Mouse (Mus musculus) heart, embryonic 14.5 days (tissue): ENCODE results near the gene Dgkg. TPM values are rescaled to one million over a fixed set of nuclear protein-coding genes. Genes with fewer than 3 reads are reported as not detected.

Source experiments
- ATAC-seq: fragments of 200-750 bp; cut with Nextera tagmentation; 2 replicates; pipeline ENCODE4 v1.8.0; 2017; ENCODE audit warnings: low read depth, moderate TSS enrichment; ENCODE audit not compliant: insufficient number of reproducible peaks, insufficient read depth, low FRiP score
- H3K27ac ChIP-seq, 2 experiments: fragments of 200-500 bp in 1 of 2; fragments of 300-500 bp in 1 of 2; sonication (generic) in 1 of 2; replicated peaks in 1 of 2; 2 replicates each; pipeline ENCODE4 v1.5.1; 2012 to 2014; ENCODE audit warnings: low read depth in 2 of 2, low read length in 2 of 2, control low read depth in 1 of 2, mild to moderate bottlenecking in 1 of 2, mixed read lengths in 1 of 2; ENCODE audit not compliant: control insufficient read depth in 1 of 2, insufficient read depth in 1 of 2
- H3K27me3 ChIP-seq: fragments of 300-500 bp; sonication (generic); 2 replicates; pipeline ENCODE4 v1.6.1; 2014; ENCODE audit warnings: mild to moderate bottlenecking, low read length, control low read depth; ENCODE audit not compliant: control insufficient read depth, insufficient read depth
- H3K36me3 ChIP-seq: fragments of 300-500 bp; sonication (generic); 2 replicates; pipeline ENCODE4 v1.6.1; 2014; ENCODE audit warnings: mild to moderate bottlenecking, control low read depth, low read length, mixed read lengths; ENCODE audit not compliant: control insufficient read depth, insufficient read depth
- H3K4me1 ChIP-seq, 2 experiments: fragments of 200-500 bp in 1 of 2; fragments of 300-500 bp in 1 of 2; sonication (generic) in 1 of 2; 2 replicates each; pipeline ENCODE4 v1.6.1; 2012 to 2014; ENCODE audit warnings: low read length in 2 of 2, control low read depth in 1 of 2, mixed read lengths in 1 of 2; ENCODE audit not compliant: control insufficient read depth in 2 of 2, insufficient read depth in 2 of 2
- H3K4me2 ChIP-seq: fragments of 300-500 bp; sonication (generic); 2 replicates; pipeline ENCODE4 v1.6.1; 2014; ENCODE audit warnings: mild to moderate bottlenecking, low read length
- H3K4me3 ChIP-seq, 2 experiments: fragments of 200-500 bp in 1 of 2; fragments of 300-500 bp in 1 of 2; sonication (generic) in 1 of 2; 2 replicates each; pipeline ENCODE4 v1.5.1; 2012 to 2014; ENCODE audit warnings: low read length in 2 of 2, mild to moderate bottlenecking in 2 of 2, control low read depth in 1 of 2, low read depth in 1 of 2, moderate library complexity in 1 of 2; ENCODE audit not compliant: control insufficient read depth in 1 of 2, insufficient read depth in 1 of 2
- H3K9ac ChIP-seq: fragments of 300-500 bp; sonication (generic); 2 replicates; pipeline ENCODE4 v1.6.1; 2014; ENCODE audit warnings: mild to moderate bottlenecking, low read length
- H3K9me3 ChIP-seq: fragments of 300-500 bp; sonication (generic); 2 replicates; pipeline ENCODE4 v1.6.1; 2016; ENCODE audit warnings: low read length, control low read depth; ENCODE audit not compliant: control insufficient read depth
- WGBS: fragments of 180-500 bp; shearing (Covaris S2); extraction: QIAGEN DNeasy Blood & Tissue Kit; methylation state at CpG from one replicate; pipeline ENCODE4 v1.1.7; 2014; 5-methylcytosine and 5-hydroxymethylcytosine counted together
- polyA plus RNA-seq: library from polyadenylated mRNA; unstranded; fragments of >200 nt; fragmentation: Nextera tagmentation; extraction: Ambion mirVana; gene quantifications from 2 replicates; pipeline ENCODE4 v1.2.1, GENCODE M21; 2014

The Dgkg gene
- polyA plus RNA-seq, 1 experiment from 2014 or later = 0.42 TPM

GRCm38 (mm10) chr16:22531041-22531440 is 126.0 kb downstream of the Dgkg start:
- WGBS = 82% methylated on average over 9 of the region's 9 CpGs

GRCm38 (mm10) chr16:22527499-22527939 is 129.5 kb downstream of the Dgkg start:
- no peaks in the 10 kb centered on the region for H3K27me3 ChIP-seq
- H3K9me3 ChIP-seq = peaks cover 4% of the 10 kb centered on the region; the same call in 1 of the 2 replicates
- ATAC-seq = peak; percentile 51
- no peak overlapping the region for H3K9ac ChIP-seq
- no peak overlapping the region for H3K4me3 ChIP-seq
- 25% methylated on average over 5 of the region's 5 CpGs for WGBS
- peaks cover 26 to 36% of the 10 kb centered on the region in 2 experiments for H3K4me1 ChIP-seq
- no peaks in the 10 kb centered on the region for H3K36me3 ChIP-seq
- H3K27ac ChIP-seq = peak overlapping the region; percentile 70 to 87
- H3K4me2 ChIP-seq = 0 out of 2 replicates have a peak overlapping the region, but pooled peaks have one; percentile 6

More at GRCm38 (mm10) chr16:22531041-22531440, 126.0 kb downstream of the Dgkg start:
- no peak for ATAC-seq
- Histone ChIP-seq H3K9ac (no peak overlapping the region), H3K9me3 (no peaks in the 10 kb centered on the region), H3K27me3 (no peaks in the 10 kb centered on the region), H3K4me3 (no peak overlapping the region), H3K36me3 (no peaks in the 10 kb centered on the region), H3K27ac (no peak overlapping the region), H3K4me1 (peaks cover 26 to 34% of the 10 kb centered on the region in 2 experiments), H3K4me2 (no peak overlapping the region)

GRCm38 (mm10) chr16:22526386-22526785 is 130.6 kb downstream of the Dgkg start:
- peak overlapping the region; percentile 70 to 87; a peak in 2 of 4 replicates for H3K27ac ChIP-seq
- 70% methylated on average over 4 of the region's 4 CpGs for WGBS
- H3K4me1 ChIP-seq = peaks cover 18 to 26% of the 10 kb centered on the region in 2 experiments
- H3K9me3 ChIP-seq = peaks cover 4% of the 10 kb centered on the region; the same call in 1 of the 2 replicates
- H3K9ac ChIP-seq = no peak overlapping the region
- H3K36me3 ChIP-seq = no peaks in the 10 kb centered on the region
- no peaks in the 10 kb centered on the region for H3K27me3 ChIP-seq
- no peak overlapping the region for H3K4me2 ChIP-seq
- no peak overlapping the region for H3K4me3 ChIP-seq
- ATAC-seq = no peak

GRCm38 (mm10) chr16:22517431-22518384 is 139.3 kb downstream of the Dgkg start:
- Histone ChIP-seq H3K9ac (peak overlapping the region; percentile 40; the same call in 1 of the 2 replicates), H3K36me3 (no peaks in the 10 kb centered on the region), H3K4me2 (peak overlapping the region; percentile 4; the same call in 1 of the 2 replicates), H3K27me3 (no peaks in the 10 kb centered on the region), H3K4me3 (no peak overlapping the region), H3K9me3 (no peaks in the 10 kb centered on the region), H3K27ac (no peak overlapping the region; a peak in 1 of 4 replicates), H3K4me1 (peaks cover 11 to 15% of the 10 kb centered on the region in 2 experiments)
- ATAC-seq = peak; percentile 69; the same call in 1 of the 2 replicates
- 17% methylated on average over 20 of the region's 20 CpGs for WGBS

- 61% methylated on average over 5 of the region's 5 CpGs for WGBS
These were observed 141.5 kb downstream of the Dgkg start for GRCm38 (mm10) chr16:22515476-22515875.

GRCm38 (mm10) chr16:22510861-22511637 is 146.0 kb downstream of the Dgkg start:
- H3K4me2 ChIP-seq = no peak overlapping the region
- ATAC-seq = no peak
- no peaks in the 10 kb centered on the region for H3K36me3 ChIP-seq
- H3K4me1 ChIP-seq = no peaks in the 10 kb centered on the region
- 67% methylated on average over 9 of the region's 9 CpGs for whole genome bisulfite sequencing
- peaks cover 3% of the 10 kb centered on the region; the same call in 1 of the 2 replicates for H3K9me3 ChIP-seq
- no peak overlapping the region for H3K9ac ChIP-seq
- H3K27ac ChIP-seq = no peak overlapping the region
- H3K27me3 ChIP-seq = no peaks in the 10 kb centered on the region
- no peak overlapping the region for H3K4me3 ChIP-seq

More at GRCm38 (mm10) chr16:22515476-22515875, 141.5 kb downstream of the Dgkg start:
- H3K27ac ChIP-seq = no peak overlapping the region
- H3K4me2 ChIP-seq = no peak overlapping the region
- no peaks in the 10 kb centered on the region for H3K27me3 ChIP-seq
- no peak for ATAC-seq
- peaks cover 11 to 15% of the 10 kb centered on the region in 2 experiments for H3K4me1 ChIP-seq
- H3K4me3 ChIP-seq = no peak overlapping the region
- no peaks in the 10 kb centered on the region for H3K9me3 ChIP-seq
- H3K9ac ChIP-seq = no peak overlapping the region
- H3K36me3 ChIP-seq = no peaks in the 10 kb centered on the region

GRCm38 (mm10) chr16:22508936-22509563 is 148.0 kb downstream of the Dgkg start:
- Histone ChIP-seq H3K27ac (no peak overlapping the region), H3K36me3 (no peaks in the 10 kb centered on the region), H3K27me3 (no peaks in the 10 kb centered on the region), H3K4me2 (no peak overlapping the region), H3K4me1 (peaks cover 12 to 16% of the 10 kb centered on the region in 2 experiments), H3K4me3 (no peak overlapping the region), H3K9me3 (peaks cover 3% of the 10 kb centered on the region; the same call in 1 of the 2 replicates), H3K9ac (no peak overlapping the region)
- 80% methylated on average over 5 of the region's 5 CpGs for WGBS
- ATAC-seq = no peak
